Mouse (Mus musculus) bone marrow, adult 2 months (tissue): ENCODE measurements around the gene Wdr37. TPM values are rescaled to one million over a fixed set of nuclear protein-coding genes. Genes with fewer than 3 reads are reported as not detected.
A peak's percentile ranks its signal among the peaks of the same experiment; 100 is the strongest.

Source experiments
- H3K27ac ChIP-seq: fragments of 200-500 bp; 2 replicates; pipeline ENCODE4 v1.5.1; 2012; ENCODE audit warnings: low read depth, mild to moderate bottlenecking, control low read depth, inconsistent platforms, low read length; ENCODE audit not compliant: control insufficient read depth, poor library complexity, insufficient read depth
- H3K4me1 ChIP-seq: fragments of 200-500 bp; 2 replicates; pipeline ENCODE4 v1.6.1; 2011; ENCODE audit warnings: low read length; ENCODE audit not compliant: control insufficient read depth, insufficient read depth
- H3K4me3 ChIP-seq: fragments of 200-500 bp; replicated peaks from 2 replicates; pipeline ENCODE3; 2011; ENCODE audit warnings: mild to moderate bottlenecking, low read depth, low read length, control low read depth; ENCODE audit not compliant: control insufficient read depth
- CTCF ChIP-seq: fragments of 200-500 bp; IDR thresholded peaks from 2 replicates; pipeline ENCODE4 v1.5.1; 2011; ENCODE audit warnings: low read length, control low read depth; ENCODE audit not compliant: control insufficient read depth, insufficient read depth
- POLR2A ChIP-seq: fragments of 200-500 bp; IDR thresholded peaks from 2 replicates; pipeline ENCODE4 v1.6.1; 2011; ENCODE audit warnings: low read depth, mild to moderate bottlenecking, control low read depth, low read length, borderline replicate concordance; ENCODE audit not compliant: control insufficient read depth
- WGBS: fragments of 180-500 bp; shearing (Covaris S2); methylation state at CpG from one replicate; pipeline ENCODE4 v1.1.7; 2018; 5-methylcytosine and 5-hydroxymethylcytosine counted together
- polyA plus RNA-seq: library from polyadenylated mRNA; stranded (reverse); fragments of >200 nt; gene quantifications from 2 replicates; pipeline ENCODE4 v1.2.4, GENCODE M21; 2011; ENCODE audit warnings: low replicate concordance; ENCODE audit not compliant: missing spikeins, insufficient read depth, insufficient read length

Gene Wdr37
- polyA plus RNA-seq, 1 experiment = 14.8 TPM

DNA sequence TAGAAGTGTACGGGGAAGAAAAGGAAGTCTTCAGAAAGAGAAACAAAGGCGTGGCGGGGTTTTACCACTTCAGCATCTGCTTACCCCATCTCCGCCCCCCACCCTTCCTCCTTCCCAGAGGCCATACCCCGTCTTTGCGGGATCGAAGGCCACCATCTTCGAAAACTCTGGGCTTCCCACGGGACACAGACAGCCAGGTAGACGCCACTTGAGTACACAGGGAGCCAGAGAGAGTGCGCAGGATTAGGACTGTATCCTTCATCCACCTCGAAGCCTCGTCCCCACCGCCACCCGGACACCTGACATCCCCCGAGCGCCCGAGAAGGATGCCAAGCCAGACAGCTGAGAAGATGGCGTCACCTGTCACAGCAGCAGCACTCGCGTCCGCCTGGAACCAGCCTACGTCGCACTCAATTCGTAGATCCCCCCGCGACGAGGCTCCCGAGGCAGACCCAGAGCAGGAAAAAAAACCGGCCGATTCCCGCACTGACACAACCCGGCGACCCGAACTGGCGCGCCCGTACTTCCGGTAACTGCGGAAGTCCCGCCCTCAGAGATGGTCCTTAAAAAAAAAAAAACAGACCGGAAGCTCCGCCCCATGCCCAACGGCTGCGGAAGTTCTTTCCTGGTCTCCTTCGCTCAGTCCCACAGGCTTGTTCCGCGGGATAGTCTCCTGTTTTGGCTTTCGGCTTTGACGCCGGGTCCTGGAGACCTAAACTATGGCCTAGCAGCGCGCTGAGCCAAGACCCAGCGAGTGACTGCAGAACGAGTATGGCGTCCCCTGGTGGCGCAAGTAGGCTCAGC, 997 bp downstream of the Wdr37 start:
- under 1% methylated on average over 57 of the region's 57 CpGs for WGBS
- peak; percentile 46; the same call in 1 of the 2 replicates for TF ChIP-seq POLR2A
- TF ChIP-seq CTCF = peak; percentile 98

DNA sequence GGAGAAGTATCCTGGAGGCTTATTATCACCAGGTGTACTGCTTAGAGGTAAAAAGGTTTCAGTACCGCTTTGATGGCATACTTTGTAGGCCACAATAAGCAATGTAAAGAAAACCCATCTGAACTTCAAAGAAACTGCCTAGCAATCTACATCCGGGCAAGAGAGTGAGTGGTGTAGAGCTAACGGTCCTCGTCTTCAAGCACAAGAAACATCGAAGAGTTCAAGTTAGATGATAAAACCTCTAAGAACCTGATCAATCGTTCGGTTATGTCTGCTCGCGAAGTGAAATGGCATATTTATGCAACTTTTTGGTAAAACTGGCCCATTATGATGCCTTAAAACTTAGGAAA, 1.6 kb downstream of the Wdr37 start:
- H3K27ac ChIP-seq = peak overlapping the region; percentile 94; the same call in 1 of the 2 replicates
- H3K4me1 ChIP-seq = no peaks in the 10 kb centered on the region; the same call in 1 of the 2 replicates
- 2% methylated on average over 9 of the region's 9 CpGs for WGBS
- TF ChIP-seq POLR2A (no peak), CTCF (no peak)
- peak overlapping the region; percentile 91 for H3K4me3 ChIP-seq

More for the DNA sequence above, 997 bp downstream of the Wdr37 start:
- Histone ChIP-seq H3K27ac (peak overlapping the region; percentile 94), H3K4me3 (peak overlapping the region; percentile 91), H3K4me1 (no peaks in the 10 kb centered on the region; the same call in 1 of the 2 replicates)

DNA sequence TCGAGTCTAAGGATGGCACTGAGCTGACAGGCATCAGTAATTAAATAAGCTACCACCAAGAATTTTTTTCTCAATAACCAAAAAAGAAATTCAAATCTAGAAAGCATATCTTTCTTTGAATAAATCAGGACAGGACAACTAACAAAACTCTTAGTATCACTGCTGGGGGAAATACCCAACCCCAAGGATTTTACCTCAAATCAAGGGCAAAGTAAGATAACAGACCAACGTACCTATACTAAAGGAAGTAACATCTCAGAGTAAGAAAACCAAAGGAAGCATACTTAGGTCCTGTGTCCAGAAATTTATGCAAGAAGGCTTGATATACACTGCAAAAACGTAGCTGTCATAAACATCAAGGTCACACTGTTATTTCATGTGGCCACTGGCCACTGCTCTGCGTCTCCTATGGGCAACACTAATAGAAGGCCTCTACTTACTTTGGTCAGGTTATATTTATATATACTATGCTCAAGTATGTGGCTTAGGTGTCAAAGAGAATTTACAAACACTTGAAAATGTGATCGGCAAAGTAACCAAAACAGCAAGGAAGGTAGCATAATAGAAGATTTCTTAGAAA, 2.0 kb downstream of the Wdr37 start:
- Histone ChIP-seq H3K4me1 (no peaks in the 10 kb centered on the region; the same call in 1 of the 2 replicates), H3K4me3 (peak overlapping the region; percentile 21), H3K27ac (no peak overlapping the region)
- WGBS = 34% methylated on average over 5 of the region's 5 CpGs
- TF ChIP-seq CTCF (no peak), POLR2A (no peak)

DNA sequence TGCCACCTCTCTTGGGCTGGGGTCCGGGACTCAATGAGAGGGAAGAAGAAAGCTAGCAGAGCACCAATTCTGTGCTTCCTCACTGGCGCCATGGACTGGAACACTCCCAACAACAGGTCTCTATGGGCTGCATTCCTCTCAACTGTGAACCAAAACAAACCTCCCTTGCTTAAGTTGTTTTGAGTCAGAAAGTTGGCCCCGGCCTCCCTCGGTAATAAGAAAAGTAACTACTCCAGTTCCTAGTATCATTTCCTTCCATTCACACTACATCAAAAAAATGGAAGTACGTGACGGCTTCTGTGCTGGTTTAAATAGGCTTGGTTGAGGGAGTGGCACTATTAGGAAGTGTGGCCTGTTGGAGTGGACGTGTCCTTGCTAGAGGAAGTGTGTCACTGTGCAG, 5.1 kb downstream of the Wdr37 start:
- 75% methylated on average over 7 of the region's 7 CpGs for WGBS
- TF ChIP-seq CTCF (no peak), POLR2A (no peak)
- Histone ChIP-seq H3K27ac (no peak overlapping the region), H3K4me1 (no peaks in the 10 kb centered on the region; the same call in 1 of the 2 replicates), H3K4me3 (no peak overlapping the region)

DNA sequence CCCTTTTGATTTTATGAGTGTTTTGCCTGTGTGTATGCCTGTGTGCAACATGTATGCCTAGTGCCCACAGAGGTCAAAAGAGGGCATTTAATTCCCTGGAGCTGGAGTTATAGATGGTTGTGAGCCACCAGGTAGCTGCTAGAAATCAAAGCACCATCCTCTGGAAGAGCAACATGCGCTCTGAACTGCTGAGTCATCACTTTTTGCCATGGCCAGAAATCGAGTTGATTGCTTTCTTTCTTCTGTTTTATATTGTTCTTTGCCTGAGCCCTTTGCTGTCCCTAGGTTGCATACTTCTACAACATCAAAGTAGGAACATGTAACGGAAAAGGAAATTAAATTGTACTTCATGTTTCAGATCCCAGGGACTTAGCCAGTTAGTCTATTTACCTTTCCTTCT, 6.7 kb downstream of the Wdr37 start:
- Histone ChIP-seq H3K4me1 (no peaks in the 10 kb centered on the region; the same call in 1 of the 2 replicates), H3K4me3 (no peak overlapping the region), H3K27ac (no peak overlapping the region)
- 78% methylated on average over 3 of the region's 3 CpGs for WGBS
- TF ChIP-seq POLR2A (no peak), CTCF (no peak)

DNA sequence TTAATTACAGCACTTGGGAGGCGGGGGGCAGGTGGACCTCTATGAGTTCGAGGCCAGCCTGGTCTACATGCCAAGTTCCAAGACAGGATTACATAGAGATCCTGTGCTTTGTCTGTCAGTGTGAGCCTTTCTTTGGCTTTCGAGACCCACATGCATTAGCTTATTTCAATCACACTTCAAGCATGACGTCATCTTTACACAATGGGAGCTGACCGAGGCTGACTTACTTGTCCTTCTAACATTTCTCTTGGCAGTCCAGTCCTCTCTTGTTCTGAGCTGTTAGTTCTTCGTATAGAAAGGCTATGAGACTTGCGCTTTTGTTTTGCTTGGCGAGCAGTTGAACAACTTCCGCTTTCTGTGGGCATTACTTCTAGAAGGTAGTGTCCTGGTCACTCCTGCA, 10.8 kb downstream of the Wdr37 start:
- no peak for TF ChIP-seq CTCF
- TF ChIP-seq POLR2A = no peak
- H3K4me1 ChIP-seq = no peaks in the 10 kb centered on the region
- WGBS = 87% methylated on average over 9 of the region's 9 CpGs
- H3K4me3 ChIP-seq = no peak overlapping the region
- no peak overlapping the region for H3K27ac ChIP-seq

DNA sequence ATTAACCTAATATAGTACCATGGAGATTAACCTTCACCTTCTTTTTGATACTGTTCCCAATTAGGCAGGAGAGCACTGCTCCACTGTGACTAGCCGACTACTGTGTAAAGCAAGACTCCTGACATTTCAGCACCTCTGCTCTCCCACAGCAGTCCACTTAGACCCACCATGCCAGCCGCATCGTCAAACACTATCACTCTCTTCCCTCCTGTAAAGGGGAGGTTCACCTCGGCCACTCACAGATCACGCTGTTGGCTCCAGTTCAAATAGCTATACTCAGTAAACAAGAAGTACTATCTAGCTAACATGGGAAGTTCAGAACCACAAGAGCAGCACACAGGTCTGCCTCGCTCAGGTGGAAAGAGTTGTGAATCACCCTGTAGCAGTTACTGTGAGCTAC, 13.3 kb downstream of the Wdr37 start:
- WGBS = 58% methylated on average over 6 of the region's 6 CpGs
- TF ChIP-seq CTCF (no peak), POLR2A (no peak)
- H3K4me1 ChIP-seq = no peaks in the 10 kb centered on the region
- H3K4me3 ChIP-seq = no peak overlapping the region
- no peak overlapping the region for H3K27ac ChIP-seq

DNA sequence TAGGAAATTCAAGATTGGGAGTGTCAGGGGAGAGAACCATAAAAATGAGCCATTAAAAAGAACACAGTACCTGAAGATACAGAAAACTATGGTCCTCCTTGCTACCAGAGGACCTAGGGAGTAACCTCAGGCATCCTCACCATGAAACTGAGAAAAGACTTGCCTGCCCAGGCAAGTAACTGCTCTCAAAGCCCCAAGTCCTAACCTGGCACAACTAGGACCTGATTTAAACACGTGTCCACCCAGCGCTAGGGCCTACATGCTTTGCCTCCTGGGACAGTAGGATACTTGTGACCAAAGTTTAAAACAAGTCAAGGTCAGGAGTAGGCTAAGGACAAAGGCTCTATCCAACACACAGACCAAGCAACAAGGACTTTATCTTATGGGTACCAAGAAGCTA, 16.9 kb downstream of the Wdr37 start:
- Histone ChIP-seq H3K27ac (no peak overlapping the region), H3K4me1 (no peaks in the 10 kb centered on the region), H3K4me3 (no peak overlapping the region)
- TF ChIP-seq POLR2A (no peak), CTCF (no peak)
- WGBS = 84% methylated on average over 2 of the region's 2 CpGs
